Comparison of ENCODE assay signal across 8 mouse cellular contexts in the genomic region with DNA sequence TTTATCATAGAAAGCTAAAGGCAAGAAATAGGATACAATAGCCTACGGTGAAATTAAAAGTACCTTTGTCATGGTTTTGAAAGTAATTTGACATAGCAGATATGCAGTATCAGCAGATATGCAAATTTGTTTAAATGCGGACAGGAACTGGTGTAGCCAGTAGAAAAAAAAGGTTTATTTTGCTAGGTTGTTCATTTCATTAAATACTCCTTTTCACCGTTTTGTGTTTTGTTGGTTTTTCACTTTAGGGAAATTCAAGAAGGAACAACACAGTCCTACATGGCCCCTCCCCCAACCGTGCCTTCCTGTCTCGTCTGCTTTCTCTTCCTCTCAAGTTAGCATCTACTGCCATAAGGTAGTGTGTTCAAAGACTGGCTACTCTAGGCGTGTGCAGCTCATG. TPM values are rescaled to one million over a fixed set of nuclear protein-coding genes. Genes with fewer than 3 reads are reported as not detected.
DNase-seq lines count a peak whose midpoint lies in the region; ATAC-seq and TF ChIP-seq lines count a peak whose summit lies in the region.

No protein-coding gene starts in this region.

- H3K9ac ChIP-seq in kidney, embryonic 16.5 days (replicated peaks; ENCODE audit: low read length): no peak overlapping the region

- no peak overlapping the region for H3K27ac ChIP-seq in cerebellum, adult 2 months (ENCODE audit: insufficient read depth, low read length)
- no peak overlapping the region for H3K27ac ChIP-seq in kidney, embryonic 16.5 days (ENCODE audit: low read length)

- peak overlapping the region; percentile 77 for H3K4me2 ChIP-seq in kidney, embryonic 16.5 days (replicated peaks; ENCODE audit: low read depth, low read length)

- peaks cover 6% of the 10 kb centered on the region; the same call in 1 of the 2 replicates for H3K4me1 ChIP-seq in cerebellum, adult 2 months (ENCODE audit: control insufficient read depth, insufficient read depth, low read length)
- peaks cover 6% of the 10 kb centered on the region; the same call in 1 of the 2 replicates for H3K4me1 ChIP-seq in kidney, embryonic 16.5 days (ENCODE audit: insufficient read depth, low read length)

- no peak for TF ChIP-seq CTCF in cerebellum, adult 2 months (IDR thresholded peaks at IDR 0.05; ENCODE audit: borderline replicate concordance, insufficient read depth, low read depth, low read length)

- no peak for TF ChIP-seq POLR2A in cerebellum, adult 2 months (IDR thresholded peaks at IDR 0.05; ENCODE audit: borderline replicate concordance, insufficient read depth, low read length)

- no peaks in the 10 kb centered on the region for H3K9me3 ChIP-seq in kidney, embryonic 16.5 days (ENCODE audit: low read length)

- DNase-seq in cerebellum, adult 2 months: no peak
- DNase-seq in cerebellum, adult 11 months: no peak
- peak; percentile 10 to 57 for DNase-seq in adrenal gland, postnatal 36 days
- peak; percentile 32 for DNase-seq in heart, adult 8-10 months (ENCODE audit: low spot score)
- peak; percentile 22 for DNase-seq in lung, postnatal 14 days
- DNase-seq in spleen, adult 12 weeks (ENCODE audit: low spot score): peak; percentile 35
- no peak for DNase-seq in urinary bladder, postnatal 14 days (ENCODE audit: low spot score)

- H3K4me3 ChIP-seq in cerebellum, adult 2 months (replicated peaks; ENCODE audit: insufficient read depth, low read depth, low read length): peak overlapping the region; percentile 60
- H3K4me3 ChIP-seq in kidney, embryonic 16.5 days (ENCODE audit: low read length): peak overlapping the region; percentile 25; the same call in 1 of the 2 replicates

- ATAC-seq in kidney, embryonic 16.5 days (ENCODE audit: low FRiP score, low TSS enrichment): no peak

- WGBS in cerebellum, adult 2 months: 13% methylated on average over 6 of the region's 6 CpGs
- 14% methylated on average over 6 of the region's 6 CpGs for WGBS in kidney, embryonic 16.5 days

- H3K36me3 ChIP-seq in kidney, embryonic 16.5 days (ENCODE audit: insufficient read depth, low read length): 0 out of 2 replicates have a peak, but pooled peaks cover 4% of the 10 kb centered on the region

- H3K27me3 ChIP-seq in cerebellum, adult 2 months (ENCODE audit: control insufficient read depth, insufficient read depth, low read length): no peaks in the 10 kb centered on the region
- H3K27me3 ChIP-seq in kidney, embryonic 16.5 days (ENCODE audit: insufficient read depth, low read length): no peaks in the 10 kb centered on the region

RNA-seq across cellular contexts. Expression of a gene that starts 1.4 kb away (rescaled TPM):
- 88.1 and 99.3 TPM in 2 replicates for polyA plus RNA-seq in cerebellum, adult 2 months (2012; rRNA removed)
- 10 to 100 TPM; 75.6 to 77.0 TPM for total RNA-seq in adrenal gland, postnatal 36 days (2021)
- total RNA-seq in heart, adult 8-10 months (2022): 10 to 100 TPM; 30.3 to 38.1 (median 35.3) TPM
- 108 and 110 TPM in 2 replicates for polyA plus RNA-seq in kidney, embryonic 16.5 days (2015; fragmentation: Nextera tagmentation; extraction: Ambion mirVana)

Comparison
In these comparisons a context has a peak if more than half of its experiments do, and no peak if none do; other contexts are left out.
1. DNase-seq: peak in adrenal gland, postnatal 36 days (2 of 2), heart, adult 8-10 months (single experiment), lung, postnatal 14 days (single experiment) and spleen, adult 12 weeks (single experiment); none in cerebellum, adult 2 months (0 of 2), cerebellum, adult 11 months (single experiment) and urinary bladder, postnatal 14 days (single experiment).